ENCODE assay signal across 29 mouse cellular contexts in the genomic region with DNA sequence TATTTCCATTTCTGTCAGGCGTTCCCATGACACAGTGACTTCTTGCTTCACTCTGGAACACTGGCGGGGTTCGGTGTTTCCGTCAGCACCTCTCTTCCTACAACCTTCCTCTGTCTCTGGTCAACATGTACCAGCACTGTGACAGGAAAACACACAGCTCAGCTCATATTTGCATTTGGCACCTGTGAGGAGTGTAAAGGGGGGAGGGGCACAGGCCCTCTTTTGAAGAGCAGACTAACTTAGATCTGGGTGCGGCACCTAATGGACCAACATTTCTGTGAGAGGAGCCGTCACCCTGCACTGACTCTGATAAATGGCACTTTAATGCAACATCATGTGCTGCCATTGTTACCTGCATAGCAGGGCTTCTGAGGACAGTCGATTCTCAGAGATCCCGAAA. TPM values are rescaled to one million over a fixed set of nuclear protein-coding genes. Genes with fewer than 3 reads are reported as not detected.
DNase-seq lines count a peak whose midpoint lies in the region; ATAC-seq and TF ChIP-seq lines count a peak whose summit lies in the region.
"Had no signal": no experiment of that assay in that cellular context is flagged by ENCODE, and none has a peak within 500 bp of the region (broad histone marks: within the 10 kb centered on the region; RNA-seq: fewer than 3 reads in every experiment).

No protein-coding gene starts in this region.

- dilution Hi-C loops in CH12.LX (cut with MboI; ENCODE audit: extremely low pct_ligation_motif_present, extremely low pct_unique_long_range_greater_than_20kb, low sequenced_read_pairs): no loop called here

- H3K79me2 ChIP-seq in CH12.LX (replicated peaks; ENCODE audit: control insufficient read depth, extremely low read depth, insufficient read depth, poor library complexity, severe bottlenecking): no peaks in the 10 kb centered on the region

- no peaks in the 10 kb centered on the region for H3K9me3 ChIP-seq in CH12.LX (replicated peaks; ENCODE audit: low read length)
- no peaks in the 10 kb centered on the region for H3K9me3 ChIP-seq in stomach, embryonic 14.5 days (ENCODE audit: control insufficient read depth, low read depth, low read length)
- H3K9me3 ChIP-seq: embryonic facial prominence, embryonic 13.5 days; embryonic facial prominence, embryonic 15.5 days; forebrain, embryonic 10.5 days; forebrain, embryonic 12.5 days had no signal

- WGBS in lung, adult 2 months: 67% methylated on average over 8 of the region's 8 CpGs
- 62% methylated on average over 8 of the region's 8 CpGs for WGBS in stomach, embryonic 14.5 days

- no peak; the same call in 1 of the 2 replicates for TF ChIP-seq EP300 in CH12.LX (IDR thresholded peaks at IDR 0.05; ENCODE audit: low read length)

- H3K36me3 ChIP-seq in CH12.LX (replicated peaks in 1 of 2; ENCODE audit: control insufficient read depth in 1 of 2, insufficient read depth in 1 of 2, low read length in 1 of 2): no peaks in the 10 kb centered on the region
- H3K36me3 ChIP-seq in stomach, embryonic 14.5 days (ENCODE audit: control insufficient read depth, insufficient read depth, low read length): no peaks in the 10 kb centered on the region
- H3K36me3 ChIP-seq: embryonic facial prominence, embryonic 13.5 days; embryonic facial prominence, embryonic 15.5 days; forebrain, embryonic 10.5 days; forebrain, embryonic 12.5 days had no signal

- H3K4me3 ChIP-seq in lung, adult 2 months (replicated peaks; ENCODE audit: extremely low read depth, low read depth, low read length): no peak overlapping the region
- H3K4me3 ChIP-seq in CH12.LX (replicated peaks in 1 of 3; ENCODE audit: low read depth in 2 of 3, low read length in 2 of 3, poor library complexity in 1 of 3): peak overlapping the region in 1 of 3 experiments; percentile 36
- H3K4me3 ChIP-seq in stomach, embryonic 14.5 days (ENCODE audit: low read depth, low read length): no peak overlapping the region
- H3K4me3 ChIP-seq: embryonic facial prominence, embryonic 13.5 days; embryonic facial prominence, embryonic 15.5 days; erythroblast, embryonic 14.5 days; forebrain, embryonic 10.5 days; forebrain, embryonic 12.5 days had no signal

- no peak for TF ChIP-seq RAD21 in CH12.LX (IDR thresholded peaks at IDR 0.05; ENCODE audit: low read depth, low read length)

- ATAC-seq in stomach, embryonic 14.5 days (ENCODE audit: insufficient number of reproducible peaks, insufficient read depth, low FRiP score, low read depth): 0 out of 2 replicates have a peak, but pooled peaks have one; percentile 28
- ATAC-seq: CD4-positive, CD25-positive, alpha-beta regulatory T cell, adult 4 months; forebrain, embryonic 14.5 days; forebrain, embryonic 16.5 days; Patski had no signal

- no peak for TF ChIP-seq POLR2A in lung, adult 2 months (IDR thresholded peaks at IDR 0.05; ENCODE audit: borderline replicate concordance, extremely low read depth, low read depth, low read length)
- 0 out of 2 replicates have a peak, but pooled peaks have one; percentile 28 for TF ChIP-seq POLR2A in CH12.LX (IDR thresholded peaks at IDR 0.05; ENCODE audit: low read depth, low read length)

- peak overlapping the region; percentile 88 for H3K4me2 ChIP-seq in CH12.LX (ENCODE audit: insufficient read depth, low read depth, poor library complexity, severe bottlenecking)
- H3K4me2 ChIP-seq in stomach, embryonic 14.5 days (replicated peaks; ENCODE audit: low read depth, low read length): no peak overlapping the region
- H3K4me2 ChIP-seq: embryonic facial prominence, embryonic 13.5 days; embryonic facial prominence, embryonic 15.5 days; forebrain, embryonic 12.5 days had no signal

- no peak for TF ChIP-seq CTCF in lung, adult 2 months (IDR thresholded peaks at IDR 0.05; ENCODE audit: insufficient read depth, low read length)
- no peak for TF ChIP-seq CTCF in CH12.LX (conservative IDR thresholded peaks at IDR 0.05 in 1 of 2, IDR thresholded peaks at IDR 0.05 in 1 of 2; ENCODE audit: low read depth in 2 of 2, low read length in 2 of 2)

- in situ Hi-C loops in CH12.LX (cut with MboI; ENCODE audit: low pct_ligation_motif_present, low pct_unique_long_range_greater_than_20kb, low sequenced_read_pairs): no loop called here

- peaks cover 4% of the 10 kb centered on the region; the same call in 1 of the 2 replicates for H3K4me1 ChIP-seq in lung, adult 2 months (ENCODE audit: control insufficient read depth, insufficient read depth, low read length)
- peaks cover 8 to 57% of the 10 kb centered on the region in 2 experiments for H3K4me1 ChIP-seq in CH12.LX (ENCODE audit: control insufficient read depth in 1 of 2, insufficient read depth in 2 of 2)
- H3K4me1 ChIP-seq in stomach, embryonic 14.5 days (ENCODE audit: control insufficient read depth, insufficient read depth, low read length): 0 out of 2 replicates have a peak, but pooled peaks cover 3% of the 10 kb centered on the region

- DNase-seq in lung, postnatal 36 days: peak; percentile 6
- DNase-seq in lung, adult 2 months: no peak
- DNase-seq in A20 (ENCODE audit: low read depth, low spot score) (peak; percentile 78), CH12.LX (ENCODE audit: extremely low read depth) (peak; percentile 71), MN1 (ENCODE audit: low spot score) (no peak)
- no peak for DNase-seq in cerebellum, postnatal 10 days
- no peak for DNase-seq in spleen, postnatal 10 days (ENCODE audit: low spot score in 2 of 2)
- DNase-seq: adrenal gland, adult 2 months; adrenal gland, postnatal 10 days; adrenal gland, postnatal 25 days; B cell, adult 2 months; cerebellum, adult 11 months; cerebellum, adult 18-20 months; cerebellum, adult 9-10 months; cerebellum, postnatal 14 days; cerebellum, postnatal 36 days; embryo, embryonic 11 days had no signal

- H3K27me3 ChIP-seq in CH12.LX (replicated peaks): peaks cover 19% of the 10 kb centered on the region
- 0 out of 2 replicates have a peak, but pooled peaks cover 3% of the 10 kb centered on the region for H3K27me3 ChIP-seq in stomach, embryonic 14.5 days (ENCODE audit: control insufficient read depth, insufficient read depth, low read length)

- H3K9ac ChIP-seq in CH12.LX (ENCODE audit: insufficient read depth, low read depth): no peak overlapping the region
- H3K9ac ChIP-seq in stomach, embryonic 14.5 days (replicated peaks; ENCODE audit: low read depth, low read length): no peak overlapping the region
- H3K9ac ChIP-seq: embryonic facial prominence, embryonic 13.5 days; embryonic facial prominence, embryonic 15.5 days; forebrain, embryonic 12.5 days had no signal

- H3K27ac ChIP-seq in CH12.LX (ENCODE audit: insufficient read depth, low read depth): peak overlapping the region; percentile 33; the same call in 1 of the 2 replicates
- no peak overlapping the region for H3K27ac ChIP-seq in stomach, embryonic 14.5 days (ENCODE audit: low read length)
- H3K27ac ChIP-seq: embryonic facial prominence, embryonic 13.5 days; embryonic facial prominence, embryonic 15.5 days; forebrain, embryonic 10.5 days; forebrain, embryonic 12.5 days had no signal

TF ChIP-seq in CH12.LX, 34 proteins besides CTCF, POLR2A, EP300 and RAD21:
- TF ChIP-seq CHD2 (IDR thresholded peaks at IDR 0.05; ENCODE audit: low read length) (peak; percentile 57; the same call in 1 of the 2 replicates), ETS1 (conservative IDR thresholded peaks at IDR 0.05; ENCODE audit: low read depth, low read length) (peak; percentile 38), BHLHE40 (IDR thresholded peaks at IDR 0.05; ENCODE audit: low read depth, low read length) (peak; percentile 35; the same call in 1 of the 2 replicates), MYC (IDR thresholded peaks at IDR 0.05; ENCODE audit: low read depth, low read length) (no peak)

RNA-seq across cellular contexts. Expression of a gene that starts 4.2 kb away (rescaled TPM):
- 4.6 and 5.0 TPM in 2 replicates for polyA plus RNA-seq in lung, adult 2 months (2012; rRNA removed)
- 0.63 and 1.2 TPM in 2 replicates for total RNA-seq in CH12.LX (2012; rRNA removed)
- total RNA-seq in CH12.LX (2014; rRNA removed): 0.35 and 0.64 TPM in 2 replicates
- polyA plus RNA-seq in CH12.LX (2012; ENCODE audit: insufficient read length, low read depth): 0.97 and 1.3 TPM in 2 replicates
- polyA plus RNA-seq in stomach, embryonic 14.5 days (2014; fragmentation: Nextera tagmentation; extraction: Ambion mirVana): 1.3 and 1.5 TPM in 2 replicates
- total RNA-seq: common myeloid progenitor, adult 5-6 weeks; MEL had no signal
- polyA plus RNA-seq: CD4-positive, CD25-positive, alpha-beta regulatory T cell, adult 4 months; erythroblast, embryonic 14.5 days had no signal

Comparison
In these comparisons a context has a peak if more than half of its experiments do, and no peak if none do; other contexts are left out.
1. DNase-seq: peak in lung, postnatal 36 days (single experiment), A20 (single experiment) and CH12.LX (single experiment); none in lung, adult 2 months (single experiment), MN1 (single experiment), cerebellum, postnatal 10 days (0 of 2) and spleen, postnatal 10 days (0 of 2).